Mouse (Mus musculus): ENCODE results near the gene Epas1.

The Epas1 gene

GRCm38 (mm10) chr17:86753130-86753821, at the start of gene Epas1:
Epas1 (plus strand) TSS chr17:86753700.
- in situ Hi-C loops (cut with MboI, MseI), result loop anchor here (5.0 kb wide), 1 partner anchor 149 kb away; no protein-coding TSS in a partner anchor

GRCm38 (mm10) chr17:86705236-86705635, 48.3 kb upstream of the Epas1 start:
- in situ Hi-C loops (cut with MboI, MseI), result no loop called here

GRCm38 (mm10) chr17:86706467-86706866, 47.0 kb upstream of the Epas1 start:
- in situ Hi-C loops (cut with MboI, MseI), result no loop called here

GRCm38 (mm10) chr17:86709803-86710202, 43.7 kb upstream of the Epas1 start:
- in situ Hi-C loops (cut with MboI, MseI), result no loop called here

GRCm38 (mm10) chr17:86710379-86710778, 43.1 kb upstream of the Epas1 start:
- in situ Hi-C loops (cut with MboI, MseI), result no loop called here

- in situ Hi-C loops (cut with MboI, MseI), result no loop called here
These were observed 41.6 kb upstream of the Epas1 start for GRCm38 (mm10) chr17:86711949-86712348.

DNA sequence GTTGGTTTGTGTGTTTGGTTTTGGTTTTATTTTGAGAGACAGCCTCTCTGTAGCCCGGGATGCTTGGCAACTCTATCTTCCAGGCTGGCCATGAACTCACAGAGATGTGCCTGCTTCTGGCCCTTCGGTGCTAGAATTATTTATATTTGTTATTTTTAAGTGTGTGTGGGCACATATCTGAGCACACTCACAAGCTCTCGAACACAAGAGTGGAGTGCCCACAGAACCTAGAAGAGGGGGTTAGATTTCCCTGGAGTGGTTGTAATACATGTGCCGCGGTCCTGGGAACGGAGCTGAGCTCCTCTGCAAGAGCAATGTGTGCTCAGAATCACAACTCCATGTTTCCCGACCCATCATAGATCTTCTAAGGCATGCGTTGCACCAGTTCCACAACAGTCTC, 40.9 kb upstream of the Epas1 start:
- in situ Hi-C loops (cut with MboI, MseI), result no loop called here

DNA sequence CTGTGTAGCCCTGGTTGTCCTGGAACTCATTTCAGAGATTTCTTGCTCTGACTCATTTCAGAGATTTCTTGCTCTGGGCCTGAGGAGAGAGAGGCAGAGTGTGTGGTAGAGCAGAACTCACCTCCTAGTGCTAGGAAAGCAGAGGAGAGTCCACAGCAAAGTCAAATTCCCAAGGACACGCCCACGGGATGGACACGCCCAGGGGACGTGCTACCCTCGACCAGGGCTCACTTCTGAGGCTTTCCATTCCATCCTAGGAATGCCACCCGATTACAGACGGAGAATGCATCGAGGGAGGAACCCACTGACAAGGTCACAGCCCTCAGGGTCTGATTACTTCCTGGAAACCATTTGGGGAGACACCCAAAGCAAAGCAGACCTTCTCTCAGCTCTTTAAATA, 39.9 kb upstream of the Epas1 start:
- in situ Hi-C loops (cut with MboI, MseI), result no loop called here

DNA sequence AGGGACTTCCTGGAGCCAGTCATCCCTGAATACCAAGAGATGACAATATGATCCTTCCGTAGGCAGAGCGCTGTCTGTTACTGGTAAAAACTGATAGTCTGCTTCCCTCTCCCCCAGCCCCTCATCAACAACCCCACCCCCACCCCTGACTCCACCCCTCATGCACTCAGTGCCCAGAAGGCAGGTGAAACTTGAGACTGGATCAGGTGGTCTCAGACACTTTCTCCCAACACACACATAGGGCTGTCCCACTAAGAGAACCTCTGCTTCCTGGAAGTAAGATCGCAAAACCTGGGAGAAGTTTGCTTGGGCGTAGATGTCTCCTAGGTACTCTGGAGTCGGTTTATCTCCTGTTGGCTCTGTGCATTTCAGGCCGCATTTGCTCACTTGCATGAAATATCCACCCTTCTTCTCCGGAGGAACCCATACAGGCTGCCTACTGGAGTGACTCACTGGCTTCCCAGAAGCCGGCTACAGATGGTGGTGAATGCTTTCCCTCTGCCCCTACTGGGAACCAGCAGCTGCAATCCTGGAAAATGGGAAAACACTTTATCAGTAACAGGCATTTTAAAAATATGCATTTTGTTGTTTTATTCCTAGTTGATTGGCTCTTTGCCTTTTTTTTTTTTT, 28.6 kb upstream of the Epas1 start:
- in situ Hi-C loops (cut with MboI, MseI), result loop anchor here (10.0 kb wide), 1 partner anchor 370 kb away; no protein-coding TSS in a partner anchor

DNA sequence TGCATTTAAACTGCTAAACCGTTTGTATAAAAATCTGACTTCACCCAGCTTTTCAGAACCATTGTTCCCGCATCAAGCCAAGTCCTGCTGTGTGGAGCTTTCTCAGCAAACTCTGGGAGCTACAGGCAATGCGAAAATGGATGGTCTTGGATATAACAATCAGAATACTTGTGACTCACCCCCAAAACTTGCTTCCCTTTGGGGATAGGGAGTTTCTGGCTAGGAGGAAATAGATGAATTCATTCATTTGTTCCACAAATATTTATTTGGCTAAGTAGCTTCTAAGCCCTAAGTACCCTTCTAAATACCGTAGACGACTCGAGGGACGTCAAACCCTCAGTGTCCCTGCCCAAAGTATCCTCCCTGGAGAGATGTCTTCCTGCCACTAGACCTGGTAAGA, 27.0 kb upstream of the Epas1 start:
- in situ Hi-C loops (cut with MboI, MseI), result loop anchor here (10.0 kb wide), 1 partner anchor 372 kb away; no protein-coding TSS in a partner anchor

- in situ Hi-C loops (cut with MboI, MseI), result loop anchor here (10.0 kb wide), 1 partner anchor 372 kb away; no protein-coding TSS in a partner anchor
These were observed 26.5 kb upstream of the Epas1 start for GRCm38 (mm10) chr17:86727031-86727430.

- in situ Hi-C loops (cut with MboI, MseI), result no loop called here
These were observed 22.2 kb upstream of the Epas1 start for GRCm38 (mm10) chr17:86731273-86731672.

- in situ Hi-C loops (cut with MboI, MseI), result no loop called here
These were observed 21.5 kb upstream of the Epas1 start for GRCm38 (mm10) chr17:86732024-86732423.

DNA sequence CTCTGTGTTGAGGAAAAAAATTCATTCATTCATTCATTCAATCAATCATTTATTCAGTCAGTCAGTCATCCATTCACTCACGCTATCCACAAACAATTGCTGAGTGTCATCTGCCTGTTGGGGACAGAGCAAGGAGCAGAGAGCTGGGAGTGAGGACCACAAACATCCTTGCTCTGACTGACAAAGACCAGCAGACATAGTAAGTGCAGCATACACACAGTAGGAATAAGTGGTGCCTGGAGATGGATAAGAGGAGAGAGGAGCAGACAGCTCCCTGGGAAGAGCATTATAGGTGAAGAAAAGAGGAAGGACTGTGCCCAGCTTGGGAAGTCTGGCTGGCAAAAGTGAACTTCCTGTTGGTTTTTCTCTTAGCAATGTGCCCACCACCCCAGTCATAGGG, 21.0 kb upstream of the Epas1 start:
- in situ Hi-C loops (cut with MboI, MseI), result no loop called here

DNA sequence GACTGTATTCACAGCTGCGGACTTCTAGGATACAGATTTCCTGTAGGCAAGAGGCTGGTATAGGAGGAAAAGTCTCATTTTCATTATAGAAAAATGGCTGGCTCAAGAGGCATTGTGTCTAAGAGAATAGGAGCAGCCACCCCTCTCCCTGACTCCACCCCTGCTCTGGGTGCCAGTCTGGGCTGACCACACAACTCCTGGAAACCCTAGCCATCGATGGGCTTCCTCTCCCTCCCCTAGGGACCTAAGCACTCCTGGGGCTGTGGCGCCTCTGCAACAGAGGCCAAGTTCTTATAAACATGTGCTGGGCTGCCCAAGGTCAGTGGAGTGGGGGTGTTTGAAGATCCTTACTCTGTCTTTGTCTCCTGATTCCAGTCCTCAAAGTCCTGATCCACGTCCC, 19.9 kb upstream of the Epas1 start:
- in situ Hi-C loops (cut with MboI, MseI), result no loop called here

GRCm38 (mm10) chr17:86738477-86738876, 15.0 kb upstream of the Epas1 start:
- in situ Hi-C loops (cut with MboI, MseI), result no loop called here

GRCm38 (mm10) chr17:86743351-86743941, 10.1 kb upstream of the Epas1 start:
- in situ Hi-C loops (cut with MboI, MseI), result no loop called here

DNA sequence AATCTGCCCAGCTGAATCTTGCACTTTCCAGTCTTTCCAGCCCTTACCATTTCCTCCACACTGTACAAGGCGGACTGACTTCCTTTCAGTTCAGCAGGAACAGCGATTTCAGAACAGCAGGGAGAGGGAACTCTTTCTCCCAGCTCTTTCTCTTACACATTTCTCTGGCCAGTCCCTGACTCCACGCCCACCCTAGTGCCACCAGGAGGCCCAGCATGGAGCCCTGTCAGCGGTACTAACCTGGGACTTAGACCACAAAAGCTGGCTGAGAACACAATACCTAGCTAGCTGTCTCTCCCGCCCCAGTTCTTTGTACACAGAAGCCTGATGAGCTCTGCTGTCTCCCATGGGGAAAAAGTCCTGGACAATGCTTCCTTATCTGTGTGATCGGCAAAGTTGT, 8.6 kb upstream of the Epas1 start:
- in situ Hi-C loops (cut with MboI, MseI), result no loop called here

GRCm38 (mm10) chr17:86751373-86751871, 2.1 kb upstream of the Epas1 start:
- in situ Hi-C loops (cut with MboI, MseI), result loop anchor here (5.0 kb wide), 1 partner anchor 151 kb away; no protein-coding TSS in a partner anchor

- in situ Hi-C loops (cut with MboI, MseI), result loop anchor here (5.0 kb wide), 1 partner anchor 148 kb away; no protein-coding TSS in a partner anchor
These were observed 668 bp downstream of the Epas1 start for GRCm38 (mm10) chr17:86753931-86754805.

GRCm38 (mm10) chr17:86754806-86755571, 1.5 kb downstream of the Epas1 start:
- in situ Hi-C loops (cut with MboI, MseI), result loop anchor here (5.0 kb wide), 1 partner anchor 147 kb away; no protein-coding TSS in a partner anchor
